ENCODE assay signal across 8 mouse cellular contexts in the genomic region with DNA sequence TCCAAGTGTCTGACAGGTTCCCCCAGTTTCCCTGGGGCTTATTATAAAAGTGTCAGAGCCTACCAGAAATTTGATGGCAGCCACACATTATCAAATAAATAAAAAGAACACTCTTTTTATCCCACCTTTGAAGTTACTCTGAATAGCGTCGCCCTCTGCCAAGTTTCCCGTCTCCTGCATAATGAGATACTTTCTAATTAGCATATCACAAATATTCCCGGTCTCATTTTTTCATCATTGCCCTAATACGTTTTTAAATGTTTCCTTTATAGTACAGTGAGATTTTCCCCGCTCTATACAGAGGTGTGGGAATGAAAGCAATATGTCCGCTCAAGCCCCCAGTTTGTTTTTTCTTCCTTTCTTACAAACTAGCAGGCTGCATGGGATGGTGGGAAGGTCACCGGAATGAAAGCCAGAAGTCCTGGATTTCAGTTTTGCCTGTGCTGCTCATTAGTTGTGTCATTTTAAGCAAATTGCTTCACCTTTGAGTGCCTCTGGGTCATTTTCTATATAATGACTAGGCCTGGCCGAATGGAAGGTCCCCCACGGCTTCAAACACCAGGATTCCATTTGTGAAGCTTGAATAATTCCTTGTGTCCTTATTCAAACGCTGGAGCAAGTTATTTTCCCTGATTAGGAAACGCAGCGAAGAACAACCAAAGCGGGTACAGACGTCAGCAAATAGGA.
A peak's percentile ranks its signal among the peaks of the same experiment; 100 is the strongest.
DNase-seq lines count a peak whose midpoint lies in the region.

No protein-coding gene starts in this region.

- H3K27me3 ChIP-seq in limb, embryonic 10.5 days (ENCODE audit: low read depth, poor library complexity, severe bottlenecking) = peaks cover 8% of the 10 kb centered on the region; the same call in 1 of the 2 replicates

- H3K4me3 ChIP-seq in limb, embryonic 10.5 days = no peak overlapping the region

- H3K36me3 ChIP-seq in limb, embryonic 10.5 days = no peaks in the 10 kb centered on the region

- DNase-seq in cerebellum, postnatal 25 days = peak; percentile 28 to 36
- DNase-seq in cerebellum, adult 11 months = no peak
- peak; percentile 10 for DNase-seq in lung, postnatal 25 days (ENCODE audit: low spot score)
- no peak for DNase-seq in lung, postnatal 10 days
- no peak for DNase-seq in limb, embryonic 10.5 days (ENCODE audit: low spot score)
- peak; percentile 13 for DNase-seq in retina, postnatal 7 days (ENCODE audit: low read depth, low spot score)
- no peak for DNase-seq in yolk sac, embryonic 10.5 days (ENCODE audit: low spot score)
- DNase-seq in left cerebral cortex, adult 9 months (ENCODE audit: low spot score in 2 of 2) = no peak

- 25% methylated on average over 15 of the region's 15 CpGs for WGBS in limb, embryonic 10.5 days

- peak overlapping the region; percentile 47 for H3K27ac ChIP-seq in limb, embryonic 10.5 days

- H3K4me1 ChIP-seq in limb, embryonic 10.5 days = peaks cover 87% of the 10 kb centered on the region

- no peaks in the 10 kb centered on the region for H3K9me3 ChIP-seq in limb, embryonic 10.5 days (replicated peaks)

Comparison
In these comparisons a context has a peak if more than half of its experiments do, and no peak if none do; other contexts are left out.
1. DNase-seq: peak in cerebellum, postnatal 25 days (2 of 2), lung, postnatal 25 days (single experiment) and retina, postnatal 7 days (single experiment); none in cerebellum, adult 11 months (single experiment), lung, postnatal 10 days (single experiment), limb, embryonic 10.5 days (single experiment), yolk sac, embryonic 10.5 days (single experiment) and left cerebral cortex, adult 9 months (0 of 2).